Mouse (Mus musculus): ENCODE data around the gene Myl12a. TPM values are rescaled to one million over a fixed set of nuclear protein-coding genes. Genes with fewer than 3 reads are reported as not detected.

The Myl12a gene
- total and polyA plus RNA-seq, 2 experiments from 2014 or later, result 429 to 817 TPM

DNA sequence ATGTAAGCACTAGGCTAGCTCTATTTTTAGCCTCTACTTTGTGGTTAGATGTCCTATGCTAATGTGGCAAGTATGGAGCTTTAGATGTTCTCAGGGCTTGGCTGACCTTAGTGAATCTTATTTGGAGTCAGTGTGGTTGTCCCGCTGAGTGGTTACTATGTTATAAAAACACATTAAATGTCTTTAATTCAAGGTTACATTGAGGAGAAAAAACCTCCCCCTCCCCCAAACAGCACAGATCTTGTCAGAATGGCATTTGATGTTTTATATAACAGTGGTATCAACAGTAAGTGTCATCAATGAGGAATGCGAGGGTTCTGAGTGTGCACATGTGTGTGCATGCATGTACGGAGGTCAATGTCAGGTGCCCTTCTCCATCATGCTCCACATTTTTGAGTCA lies 24.5 kb upstream of the Myl12a start:
- peaks cover 23% of the 10 kb centered on the region for H3K36me3 ChIP-seq (replicated peaks; ENCODE audit: control insufficient read depth, insufficient read depth, low read length)

DNA sequence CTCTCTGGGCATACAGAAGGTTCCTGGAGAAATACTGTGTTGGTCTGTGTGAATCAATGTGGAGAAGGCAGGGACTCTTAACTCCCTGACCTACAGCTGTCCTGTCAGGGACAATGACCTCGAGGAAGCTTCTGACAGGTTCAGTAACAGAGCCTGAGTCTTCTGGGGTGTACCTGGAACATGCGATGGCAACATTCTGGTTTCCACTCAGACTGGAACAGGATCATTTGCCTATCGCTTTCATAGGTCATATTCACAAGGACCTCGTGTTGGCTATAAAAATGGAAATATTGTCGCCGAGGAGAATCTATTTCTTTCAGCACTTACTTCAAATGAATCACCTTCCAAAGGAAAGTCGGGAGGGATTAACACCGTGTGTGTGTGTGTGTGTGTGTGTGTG lies 23.2 kb upstream of the Myl12a start:
- DNase-seq (ENCODE audit: low spot score), result no peak
- TF ChIP-seq CTCF (IDR thresholded peaks at IDR 0.05; ENCODE audit: low read depth) (no peak), EP300 (IDR thresholded peaks at IDR 0.05; ENCODE audit: low read depth) (no peak)
- Histone ChIP-seq H3K27ac (ENCODE audit: low read depth) (peak overlapping the region; percentile 34; the same call in 1 of the 2 replicates), H3K4me1 (ENCODE audit: control insufficient read depth, insufficient read depth) (peaks cover 24% of the 10 kb centered on the region), H3K9me3 (replicated peaks; ENCODE audit: control insufficient read depth, low read length) (no peaks in the 10 kb centered on the region), H3K27me3 (ENCODE audit: control insufficient read depth, insufficient read depth, low read length) (no peaks in the 10 kb centered on the region), H3K4me2 (ENCODE audit: low read depth, low read length) (peak overlapping the region; percentile 49), H3K36me3 (replicated peaks; ENCODE audit: control insufficient read depth, insufficient read depth, low read length) (peaks cover 15% of the 10 kb centered on the region), H3K4me3 (ENCODE audit: low read depth, low read length) (peak overlapping the region; percentile 22), H3K9ac (replicated peaks; ENCODE audit: low read depth, low read length) (no peak overlapping the region; the same call in 1 of the 2 replicates)
- 37% methylated on average over 8 of the region's 8 CpGs for WGBS
- no peak for ATAC-seq (ENCODE audit: insufficient read depth, low read depth)

More for the DNA sequence above, 24.5 kb upstream of the Myl12a start:
- Histone ChIP-seq H3K4me2 (ENCODE audit: low read depth, low read length) (peak overlapping the region; percentile 42), H3K27me3 (ENCODE audit: control insufficient read depth, insufficient read depth, low read length) (no peaks in the 10 kb centered on the region), H3K9ac (replicated peaks; ENCODE audit: low read depth, low read length) (no peak overlapping the region), H3K4me1 (ENCODE audit: control insufficient read depth, insufficient read depth) (peaks cover 24% of the 10 kb centered on the region), H3K27ac (ENCODE audit: low read depth) (peak overlapping the region; percentile 34; the same call in 1 of the 2 replicates), H3K9me3 (replicated peaks; ENCODE audit: control insufficient read depth, low read length) (no peaks in the 10 kb centered on the region), H3K4me3 (ENCODE audit: low read depth, low read length) (peak overlapping the region; percentile 1; the same call in 1 of the 2 replicates)
- WGBS, result 49% methylated on average over 3 of the region's 3 CpGs
- DNase-seq (ENCODE audit: low spot score) (no peak), ATAC-seq (ENCODE audit: insufficient read depth, low read depth) (no peak)
- TF ChIP-seq CTCF (IDR thresholded peaks at IDR 0.05; ENCODE audit: low read depth), result no peak
- TF ChIP-seq EP300 (IDR thresholded peaks at IDR 0.05; ENCODE audit: low read depth), result no peak

DNA sequence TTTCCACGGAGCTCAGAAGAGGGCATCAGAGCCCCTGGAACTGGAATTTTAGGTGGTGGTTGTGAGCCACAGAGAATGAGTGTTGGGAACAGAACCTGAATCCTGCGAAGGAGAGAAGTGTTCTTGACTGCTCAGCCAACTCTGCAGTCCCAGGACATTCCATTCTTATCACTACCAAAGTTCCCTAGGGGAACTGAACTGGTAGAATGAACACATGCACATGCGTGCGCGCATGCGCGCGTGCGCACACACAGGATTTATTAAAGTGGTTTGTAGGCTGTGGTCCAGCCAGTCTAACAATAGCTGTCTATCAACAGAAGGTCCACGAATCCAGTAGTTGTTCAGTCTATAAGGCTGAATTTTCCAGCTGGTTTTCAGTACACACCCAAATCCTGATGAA lies 21.4 kb upstream of the Myl12a start:
- peak overlapping the region; percentile 99 for H3K27ac ChIP-seq (ENCODE audit: low read depth)
- H3K27me3 ChIP-seq (ENCODE audit: control insufficient read depth, insufficient read depth, low read length), result no peaks in the 10 kb centered on the region
- H3K36me3 ChIP-seq (replicated peaks; ENCODE audit: control insufficient read depth, insufficient read depth, low read length), result peaks cover 15% of the 10 kb centered on the region
- peak; percentile 82 for DNase-seq (ENCODE audit: low spot score)
- peaks cover 24% of the 10 kb centered on the region for H3K4me1 ChIP-seq (ENCODE audit: control insufficient read depth, insufficient read depth)
- TF ChIP-seq EP300 (IDR thresholded peaks at IDR 0.05; ENCODE audit: low read depth) (no peak), CTCF (IDR thresholded peaks at IDR 0.05; ENCODE audit: low read depth) (no peak)
- no peak overlapping the region for H3K9ac ChIP-seq (replicated peaks; ENCODE audit: low read depth, low read length)
- H3K4me2 ChIP-seq (ENCODE audit: low read depth, low read length), result peak overlapping the region; percentile 74
- no peak overlapping the region for H3K4me3 ChIP-seq (ENCODE audit: low read depth, low read length)
- ATAC-seq (ENCODE audit: insufficient read depth, low read depth), result peak; percentile 45
- no peaks in the 10 kb centered on the region for H3K9me3 ChIP-seq (replicated peaks; ENCODE audit: control insufficient read depth, low read length)
- 46% methylated on average over 10 of the region's 10 CpGs for WGBS

DNA sequence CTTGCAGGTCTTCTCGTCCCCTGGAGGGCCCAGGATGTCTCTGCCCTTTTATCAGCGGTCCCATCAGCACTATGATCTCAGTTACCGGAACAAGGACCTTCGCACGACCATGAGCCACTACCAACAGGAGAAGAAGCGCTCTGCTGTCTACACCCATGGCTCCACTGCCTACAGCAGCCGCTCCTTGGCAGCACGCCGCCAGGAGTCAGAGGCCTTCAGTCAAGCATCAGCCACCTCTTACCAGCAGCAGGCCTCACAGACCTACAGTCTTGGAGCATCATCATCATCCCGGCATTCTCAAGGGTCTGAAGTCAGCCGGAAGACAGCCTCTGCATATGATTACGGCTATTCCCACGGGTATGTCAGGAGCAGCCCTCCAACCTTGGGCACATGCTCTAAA lies 20.2 kb upstream of the Myl12a start:
- Histone ChIP-seq H3K4me2 (ENCODE audit: low read depth, low read length) (peak overlapping the region; percentile 74), H3K4me1 (ENCODE audit: control insufficient read depth, insufficient read depth) (peaks cover 24% of the 10 kb centered on the region), H3K4me3 (ENCODE audit: low read depth, low read length) (peak overlapping the region; percentile 58), H3K9me3 (replicated peaks; ENCODE audit: control insufficient read depth, low read length) (no peaks in the 10 kb centered on the region), H3K36me3 (replicated peaks; ENCODE audit: control insufficient read depth, insufficient read depth, low read length) (peaks cover 12% of the 10 kb centered on the region), H3K27me3 (ENCODE audit: control insufficient read depth, insufficient read depth, low read length) (no peaks in the 10 kb centered on the region), H3K27ac (ENCODE audit: low read depth) (peak overlapping the region; percentile 99), H3K9ac (replicated peaks; ENCODE audit: low read depth, low read length) (0 out of 2 replicates have a peak overlapping the region, but pooled peaks have one; percentile 79)
- WGBS, result 62% methylated on average over 13 of the region's 13 CpGs
- TF ChIP-seq EP300 (IDR thresholded peaks at IDR 0.05; ENCODE audit: low read depth) (no peak), CTCF (IDR thresholded peaks at IDR 0.05; ENCODE audit: low read depth) (no peak)
- ATAC-seq (ENCODE audit: insufficient read depth, low read depth) (no peak), DNase-seq (ENCODE audit: low spot score) (no peak)

DNA sequence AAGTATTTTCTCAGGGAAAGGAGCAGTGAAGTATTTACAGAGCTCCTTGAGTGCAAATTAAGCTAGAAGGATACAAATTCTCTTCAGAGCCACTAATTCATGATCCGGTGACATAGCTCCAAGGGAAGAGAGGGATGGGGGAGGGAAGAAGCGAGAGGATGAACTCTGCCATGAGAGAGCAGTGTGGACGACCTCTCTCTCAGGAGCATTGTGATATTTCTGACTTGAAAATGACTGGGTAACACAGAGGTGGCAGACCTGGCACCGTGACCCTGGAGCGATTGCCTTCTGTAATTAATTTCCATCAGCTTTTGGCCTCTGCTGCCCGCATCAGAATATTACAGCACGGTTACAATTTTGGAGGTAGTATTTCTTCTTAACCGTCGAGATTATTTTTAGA lies 17.2 kb upstream of the Myl12a start:
- ATAC-seq (ENCODE audit: insufficient read depth, low read depth) (peak; percentile 51), DNase-seq (ENCODE audit: low spot score) (peak; percentile 38)
- H3K27ac ChIP-seq (ENCODE audit: low read depth), result peak overlapping the region; percentile 99
- no peaks in the 10 kb centered on the region for H3K9me3 ChIP-seq (replicated peaks; ENCODE audit: control insufficient read depth, low read length)
- peak overlapping the region; percentile 79 for H3K9ac ChIP-seq (replicated peaks; ENCODE audit: low read depth, low read length)
- peak overlapping the region; percentile 58 for H3K4me3 ChIP-seq (ENCODE audit: low read depth, low read length)
- H3K4me1 ChIP-seq (ENCODE audit: control insufficient read depth, insufficient read depth), result peaks cover 18% of the 10 kb centered on the region
- peaks cover 7% of the 10 kb centered on the region for H3K36me3 ChIP-seq (replicated peaks; ENCODE audit: control insufficient read depth, insufficient read depth, low read length)
- 29% methylated on average over 9 of the region's 9 CpGs for WGBS
- TF ChIP-seq EP300 (IDR thresholded peaks at IDR 0.05; ENCODE audit: low read depth), result no peak
- no peak for TF ChIP-seq CTCF (IDR thresholded peaks at IDR 0.05; ENCODE audit: low read depth)
- no peaks in the 10 kb centered on the region for H3K27me3 ChIP-seq (ENCODE audit: control insufficient read depth, insufficient read depth, low read length)
- H3K4me2 ChIP-seq (ENCODE audit: low read depth, low read length), result peak overlapping the region; percentile 74

DNA sequence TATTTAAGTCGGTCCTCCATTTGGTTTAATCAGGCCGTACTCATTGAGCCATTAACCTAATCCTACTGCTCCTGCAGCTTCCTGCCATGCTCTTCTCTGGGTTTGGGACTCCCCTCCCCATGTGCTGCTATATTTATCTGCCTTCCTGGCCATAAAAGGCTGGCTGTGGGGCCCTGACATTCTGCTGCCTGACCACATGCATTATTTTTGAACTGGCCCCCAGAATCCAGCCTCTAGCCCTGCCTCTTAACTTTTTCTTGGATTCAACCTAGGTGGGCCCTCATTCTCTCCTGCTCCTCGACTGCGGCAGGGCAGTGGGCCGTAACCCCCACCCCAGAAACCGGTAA lies 16.6 kb upstream of the Myl12a start:
- TF ChIP-seq EP300 (IDR thresholded peaks at IDR 0.05; ENCODE audit: low read depth), result peak; percentile 85
- no peak for TF ChIP-seq CTCF (IDR thresholded peaks at IDR 0.05; ENCODE audit: low read depth)
- H3K9ac ChIP-seq (replicated peaks; ENCODE audit: low read depth, low read length), result peak overlapping the region; percentile 79
- peak overlapping the region; percentile 58 for H3K4me3 ChIP-seq (ENCODE audit: low read depth, low read length)
- H3K4me2 ChIP-seq (ENCODE audit: low read depth, low read length), result peak overlapping the region; percentile 74
- peak; percentile 88 for DNase-seq (ENCODE audit: low spot score)
- 12% methylated on average over 6 of the region's 6 CpGs for WGBS
- H3K9me3 ChIP-seq (replicated peaks; ENCODE audit: control insufficient read depth, low read length), result no peaks in the 10 kb centered on the region
- H3K4me1 ChIP-seq (ENCODE audit: control insufficient read depth, insufficient read depth), result peaks cover 21% of the 10 kb centered on the region
- no peaks in the 10 kb centered on the region for H3K27me3 ChIP-seq (ENCODE audit: control insufficient read depth, insufficient read depth, low read length)
- peaks cover 7% of the 10 kb centered on the region for H3K36me3 ChIP-seq (replicated peaks; ENCODE audit: control insufficient read depth, insufficient read depth, low read length)
- peak; percentile 81 for ATAC-seq (ENCODE audit: insufficient read depth, low read depth)
- peak overlapping the region; percentile 99 for H3K27ac ChIP-seq (ENCODE audit: low read depth)

Measured in heart, postnatal 0 days (tissue).